Mouse (Mus musculus) neural tube, embryonic 13.5 days (tissue): ENCODE measurements at regions not wholly inside any gene's neighbourhood (a gene's known extent, or its start where the extent isn't known, plus 50 kb on each side); places are given as distances from the start of the nearest gene placed in this dataset.

Experiments
- ATAC-seq: fragments of 200-750 bp; cut with Nextera tagmentation; 2 replicates; pipeline ENCODE4 v1.8.0; 2017; ENCODE audit warnings: low read depth, mild to moderate bottlenecking, moderate TSS enrichment, moderate library complexity
- H3K27ac ChIP-seq: fragments of 300-500 bp; sonication (generic); replicated peaks from 2 replicates; pipeline ENCODE4 v1.5.1; 2015; ENCODE audit warnings: moderate library complexity, mild to moderate bottlenecking, inconsistent platforms
- H3K27me3 ChIP-seq: fragments of 300-500 bp; sonication (generic); 2 replicates; pipeline ENCODE4 v1.6.1; 2015; ENCODE audit warnings: mild to moderate bottlenecking, inconsistent platforms
- H3K36me3 ChIP-seq: fragments of 300-500 bp; sonication (generic); 2 replicates; pipeline ENCODE4 v1.6.1; 2015; ENCODE audit warnings: mild to moderate bottlenecking, inconsistent platforms
- H3K4me1 ChIP-seq: fragments of 300-500 bp; sonication (generic); replicated peaks from 2 replicates; pipeline ENCODE4 v1.6.1; 2015; ENCODE audit warnings: inconsistent platforms
- H3K4me2 ChIP-seq: fragments of 300-500 bp; sonication (generic); 2 replicates; pipeline ENCODE4 v1.6.1; 2015; ENCODE audit warnings: inconsistent platforms, mild to moderate bottlenecking, moderate library complexity
- H3K4me3 ChIP-seq: fragments of 300-500 bp; sonication (generic); 2 replicates; pipeline ENCODE4 v1.5.1; 2015; ENCODE audit warnings: mild to moderate bottlenecking, inconsistent platforms
- H3K9ac ChIP-seq: fragments of 300-500 bp; sonication (generic); 2 replicates; pipeline ENCODE4 v1.6.1; 2015; ENCODE audit warnings: moderate library complexity, mild to moderate bottlenecking, inconsistent platforms
- H3K9me3 ChIP-seq: fragments of 300-500 bp; sonication (generic); 2 replicates; pipeline ENCODE4 v1.6.1; 2016; ENCODE audit warnings: inconsistent platforms
- whole genome bisulfite sequencing: fragments of 180-500 bp; shearing (Covaris S2); methylation state at CpG from one replicate; pipeline ENCODE4 v1.1.7; 2015; 5-methylcytosine and 5-hydroxymethylcytosine counted together

- Histone ChIP-seq H3K27me3 (no peaks in the 10 kb centered on the region), H3K4me2 (no peak overlapping the region)
These were observed 234.1 kb upstream of the Kazn start for GRCm38 (mm10) chr4:142473284-142473683.

DNA sequence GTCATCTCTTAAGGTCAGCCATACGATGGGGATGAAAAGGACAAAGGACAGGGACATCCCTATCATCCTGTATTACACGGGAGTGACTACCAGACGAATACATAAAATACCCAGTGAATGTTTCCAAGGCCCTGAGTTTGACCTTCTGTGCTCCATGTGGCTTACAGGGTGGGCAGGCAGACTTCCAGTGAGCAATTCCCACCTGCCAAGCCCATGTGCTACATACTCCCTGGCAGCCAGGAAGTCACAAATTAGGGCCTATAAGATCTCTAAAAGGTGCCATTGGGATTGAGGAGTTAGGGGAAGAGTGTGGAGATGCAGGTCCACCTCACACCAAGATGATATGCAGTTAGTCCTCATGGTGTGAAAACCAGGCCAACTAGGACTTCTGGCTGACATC lies 233.1 kb upstream of the Kazn start:
- Histone ChIP-seq H3K27me3 (no peaks in the 10 kb centered on the region), H3K9ac (no peak overlapping the region), H3K4me3 (no peak overlapping the region), H3K27ac (no peak overlapping the region), H3K4me2 (no peak overlapping the region), H3K36me3 (no peaks in the 10 kb centered on the region), H3K9me3 (no peaks in the 10 kb centered on the region), H3K4me1 (peaks cover 36% of the 10 kb centered on the region)
- ATAC-seq: no peak
- WGBS: 92% methylated on average over 3 of the region's 3 CpGs

More at GRCm38 (mm10) chr4:142473284-142473683, 234.1 kb upstream of the Kazn start:
- 68% methylated on average over 8 of the region's 8 CpGs for WGBS
- Histone ChIP-seq H3K4me1 (peaks cover 29% of the 10 kb centered on the region), H3K27ac (no peak overlapping the region), H3K4me3 (no peak overlapping the region), H3K36me3 (no peaks in the 10 kb centered on the region), H3K9ac (no peak overlapping the region), H3K9me3 (no peaks in the 10 kb centered on the region)
- ATAC-seq: no peak

DNA sequence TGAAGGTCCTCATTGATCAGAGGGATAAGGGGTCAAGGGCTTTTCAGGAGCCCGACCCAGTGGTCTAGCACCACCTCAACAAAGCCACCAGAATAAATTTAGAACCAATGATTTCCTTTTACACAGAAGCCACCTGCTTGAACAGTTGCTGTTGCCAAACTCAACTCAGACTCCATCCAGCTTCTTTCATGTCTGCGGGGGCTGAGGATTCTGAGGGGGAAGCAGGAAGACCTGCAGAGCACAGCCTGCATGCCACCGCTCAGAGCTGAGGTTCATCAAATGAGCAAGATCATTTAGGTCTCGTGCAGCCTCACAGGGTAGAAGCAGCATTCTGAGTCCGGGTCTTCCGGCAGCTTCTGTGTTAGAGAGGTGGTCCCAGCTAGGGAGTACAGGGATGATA lies 231.6 kb upstream of the Kazn start:
- 93% methylated on average over 6 of the region's 6 CpGs for WGBS
- Histone ChIP-seq H3K4me1 (peaks cover 37% of the 10 kb centered on the region), H3K36me3 (0 out of 2 replicates have a peak, but pooled peaks cover under 1% of the 10 kb centered on the region), H3K9me3 (no peaks in the 10 kb centered on the region), H3K27me3 (no peaks in the 10 kb centered on the region), H3K27ac (no peak overlapping the region), H3K9ac (no peak overlapping the region), H3K4me2 (no peak overlapping the region), H3K4me3 (no peak overlapping the region)
- no peak for ATAC-seq

GRCm38 (mm10) chr4:142467920-142468319 lies 228.7 kb upstream of the Kazn start:
- Histone ChIP-seq H3K4me2 (no peak overlapping the region), H3K4me1 (0 out of 2 replicates have a peak, but pooled peaks cover 9% of the 10 kb centered on the region), H3K9ac (no peak overlapping the region), H3K9me3 (no peaks in the 10 kb centered on the region), H3K4me3 (no peak overlapping the region), H3K36me3 (peaks cover 6% of the 10 kb centered on the region; the same call in 1 of the 2 replicates), H3K27ac (no peak overlapping the region), H3K27me3 (no peaks in the 10 kb centered on the region)
- no peak for ATAC-seq
- WGBS: 46% methylated on average over 6 of the region's 6 CpGs

DNA sequence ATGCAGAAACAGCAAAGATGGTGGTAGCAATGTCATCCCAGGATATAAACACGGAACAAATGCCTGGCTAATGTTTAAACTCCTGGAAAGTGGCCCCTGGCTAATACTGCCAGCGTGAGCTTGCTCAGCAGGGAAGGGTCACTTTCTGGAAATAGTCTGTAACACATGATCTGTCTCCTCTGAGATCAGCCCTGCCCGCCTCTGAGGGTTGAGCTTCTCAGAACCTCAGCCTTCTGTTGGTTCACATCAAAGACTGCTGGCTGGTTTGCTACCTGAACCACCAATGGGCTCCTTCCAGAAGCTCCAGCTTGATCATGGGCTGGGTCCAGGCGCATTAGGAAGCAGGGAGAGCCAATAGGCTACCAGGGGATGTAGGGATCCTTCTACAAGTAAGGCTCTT lies 226.0 kb upstream of the Kazn start:
- peaks cover 6% of the 10 kb centered on the region; the same call in 1 of the 2 replicates for H3K36me3 ChIP-seq
- peaks cover 18% of the 10 kb centered on the region for H3K4me1 ChIP-seq
- no peaks in the 10 kb centered on the region for H3K27me3 ChIP-seq
- no peaks in the 10 kb centered on the region for H3K9me3 ChIP-seq
- no peak overlapping the region for H3K9ac ChIP-seq
- WGBS: 89% methylated on average over 4 of the region's 4 CpGs
- H3K4me3 ChIP-seq: no peak overlapping the region
- H3K4me2 ChIP-seq: no peak overlapping the region
- ATAC-seq: no peak
- no peak overlapping the region for H3K27ac ChIP-seq

DNA sequence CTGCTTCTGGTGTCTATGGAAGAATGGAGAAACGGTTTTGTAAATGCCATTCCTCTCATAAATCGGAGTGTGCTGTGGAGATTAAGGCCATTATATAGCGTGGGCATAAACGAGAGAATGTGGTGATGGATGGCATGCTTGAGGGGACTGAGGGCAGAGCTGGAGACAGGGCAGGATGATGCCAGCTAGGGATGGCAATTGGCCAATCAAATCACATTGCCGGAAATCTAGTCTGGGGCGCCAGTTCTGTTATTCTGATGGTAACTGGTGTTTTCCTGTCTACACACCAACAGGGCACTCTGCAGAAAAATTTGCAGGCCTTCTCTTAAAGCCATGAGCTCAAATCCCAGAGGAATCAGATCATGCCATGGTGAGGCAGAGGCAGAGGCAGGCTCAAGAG lies 224.9 kb upstream of the Kazn start:
- Histone ChIP-seq H3K27ac (peak overlapping the region; percentile 56), H3K27me3 (no peaks in the 10 kb centered on the region), H3K4me3 (no peak overlapping the region), H3K36me3 (peaks cover 6% of the 10 kb centered on the region; the same call in 1 of the 2 replicates), H3K4me1 (peaks cover 18% of the 10 kb centered on the region), H3K4me2 (no peak overlapping the region), H3K9me3 (no peaks in the 10 kb centered on the region), H3K9ac (no peak overlapping the region)
- ATAC-seq: no peak
- WGBS: 71% methylated on average over 6 of the region's 6 CpGs

- H3K27ac ChIP-seq: peak overlapping the region; percentile 67
- 52% methylated on average over 13 of the region's 13 CpGs for WGBS
- H3K9ac ChIP-seq: 0 out of 2 replicates have a peak overlapping the region, but pooled peaks have one; percentile 27
- ATAC-seq: peak; percentile 28; the same call in 1 of the 2 replicates
- H3K36me3 ChIP-seq: peaks cover 3% of the 10 kb centered on the region; the same call in 1 of the 2 replicates
- peaks cover 8% of the 10 kb centered on the region for H3K4me1 ChIP-seq
- no peak overlapping the region for H3K4me3 ChIP-seq
- H3K27me3 ChIP-seq: no peaks in the 10 kb centered on the region
- no peak overlapping the region for H3K4me2 ChIP-seq
- no peaks in the 10 kb centered on the region for H3K9me3 ChIP-seq
These were observed 221.4 kb upstream of the Kazn start for GRCm38 (mm10) chr4:142460468-142461086.

- no peaks in the 10 kb centered on the region for H3K9me3 ChIP-seq
- no peak overlapping the region for H3K4me3 ChIP-seq
- H3K27me3 ChIP-seq: no peaks in the 10 kb centered on the region
These were observed 213.4 kb upstream of the Kazn start for GRCm38 (mm10) chr4:142452614-142453013.

GRCm38 (mm10) chr4:142450884-142451283 lies 211.7 kb upstream of the Kazn start:
- Histone ChIP-seq H3K4me1 (peaks cover 38% of the 10 kb centered on the region), H3K36me3 (no peaks in the 10 kb centered on the region), H3K27ac (no peak overlapping the region), H3K9me3 (no peaks in the 10 kb centered on the region), H3K4me3 (no peak overlapping the region), H3K9ac (no peak overlapping the region), H3K4me2 (no peak overlapping the region), H3K27me3 (no peaks in the 10 kb centered on the region)
- ATAC-seq: no peak
- 78% methylated on average over 3 of the region's 3 CpGs for WGBS

More at GRCm38 (mm10) chr4:142452614-142453013, 213.4 kb upstream of the Kazn start:
- Histone ChIP-seq H3K27ac (no peak overlapping the region), H3K4me2 (no peak overlapping the region), H3K9ac (no peak overlapping the region), H3K4me1 (peaks cover 36% of the 10 kb centered on the region), H3K36me3 (no peaks in the 10 kb centered on the region)
- no peak for ATAC-seq
- WGBS: 32% methylated on average over 11 of the region's 11 CpGs

DNA sequence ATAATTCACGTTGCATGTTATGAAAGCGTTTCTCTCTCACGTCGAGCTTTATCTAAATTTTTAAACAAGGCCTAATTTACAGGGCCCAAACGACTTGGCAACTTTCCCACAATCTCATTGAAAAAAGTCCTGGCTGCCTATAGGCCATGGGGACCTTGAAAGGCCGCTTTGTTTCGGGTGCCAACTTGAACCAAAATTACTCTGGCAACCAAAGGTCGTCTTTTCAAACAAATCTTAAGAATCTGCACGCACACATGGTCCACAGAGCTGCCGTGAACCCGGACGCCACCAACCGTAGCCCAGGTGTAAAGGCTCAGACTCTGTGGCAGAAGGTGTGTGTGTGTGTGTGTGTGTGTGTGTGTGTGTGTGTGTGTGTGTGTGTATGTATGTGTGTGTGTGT lies 210.5 kb upstream of the Kazn start:
- Histone ChIP-seq H3K9ac (no peak overlapping the region), H3K4me2 (no peak overlapping the region), H3K27me3 (no peaks in the 10 kb centered on the region), H3K4me3 (no peak overlapping the region), H3K36me3 (no peaks in the 10 kb centered on the region), H3K27ac (peak overlapping the region; percentile 72), H3K9me3 (no peaks in the 10 kb centered on the region), H3K4me1 (peaks cover 38% of the 10 kb centered on the region)
- peak; percentile 50 for ATAC-seq
- 30% methylated on average over 13 of the region's 13 CpGs for WGBS

GRCm38 (mm10) chr4:142449198-142449702 lies 210.0 kb upstream of the Kazn start:
- peak overlapping the region; percentile 72 for H3K27ac ChIP-seq
- no peaks in the 10 kb centered on the region for H3K36me3 ChIP-seq
- no peaks in the 10 kb centered on the region for H3K9me3 ChIP-seq
- H3K9ac ChIP-seq: no peak overlapping the region
- H3K27me3 ChIP-seq: no peaks in the 10 kb centered on the region
- no peak overlapping the region for H3K4me3 ChIP-seq
- no peak overlapping the region for H3K4me2 ChIP-seq
- H3K4me1 ChIP-seq: peaks cover 38% of the 10 kb centered on the region
- peak; percentile 60 for ATAC-seq
- WGBS: 49% methylated on average over 14 of the region's 14 CpGs

- no peak overlapping the region for H3K4me2 ChIP-seq
- H3K9me3 ChIP-seq: no peaks in the 10 kb centered on the region
- no peaks in the 10 kb centered on the region for H3K36me3 ChIP-seq
- no peak overlapping the region for H3K4me3 ChIP-seq
- no peak overlapping the region for H3K27ac ChIP-seq
- peaks cover 39% of the 10 kb centered on the region for H3K4me1 ChIP-seq
- 63% methylated on average over 7 of the region's 7 CpGs for WGBS
- no peaks in the 10 kb centered on the region for H3K27me3 ChIP-seq
- no peak overlapping the region for H3K9ac ChIP-seq
- no peak for ATAC-seq
These were observed 208.3 kb upstream of the Kazn start for GRCm38 (mm10) chr4:142447529-142447928.

DNA sequence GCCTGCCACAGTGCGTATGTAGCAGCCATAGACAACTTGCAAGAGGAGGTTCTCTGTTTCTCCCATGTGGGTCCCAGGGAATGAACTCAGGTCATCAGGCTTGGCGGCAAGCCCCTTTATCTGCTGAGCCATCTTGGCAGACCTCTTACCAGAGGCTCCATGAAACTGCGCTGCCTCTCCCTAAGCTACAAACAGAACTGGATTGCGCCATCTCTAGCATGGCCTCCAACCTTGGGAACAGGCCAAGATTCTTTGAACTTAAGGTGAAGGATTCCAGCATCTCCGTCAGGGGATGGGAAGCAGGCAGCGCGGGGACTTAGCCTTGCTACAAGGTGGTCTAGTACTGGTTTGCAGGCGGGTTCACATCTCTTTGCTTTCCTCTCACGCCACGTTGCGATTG lies 201.8 kb upstream of the Kazn start:
- peaks cover 29% of the 10 kb centered on the region for H3K4me1 ChIP-seq
- H3K4me2 ChIP-seq: no peak overlapping the region
- ATAC-seq: no peak
- H3K9ac ChIP-seq: no peak overlapping the region
- no peaks in the 10 kb centered on the region for H3K9me3 ChIP-seq
- H3K36me3 ChIP-seq: no peaks in the 10 kb centered on the region
- 0 out of 2 replicates have a peak overlapping the region, but pooled peaks have one; percentile 3 for H3K27ac ChIP-seq
- WGBS: 89% methylated on average over 11 of the region's 11 CpGs
- H3K4me3 ChIP-seq: no peak overlapping the region
- no peaks in the 10 kb centered on the region for H3K27me3 ChIP-seq
